Mouse (Mus musculus) intestine, embryonic 16.5 days (tissue): Measurements from ENCODE around the gene Fam187a. TPM values are rescaled to one million over a fixed set of nuclear protein-coding genes. Genes with fewer than 3 reads are reported as not detected.

Experiments used
- ATAC-seq: fragments of 200-750 bp; cut with Nextera tagmentation; 2 replicates; pipeline ENCODE4 v1.8.0; 2017; ENCODE audit warnings: moderate TSS enrichment, moderate library complexity
- H3K27ac ChIP-seq: fragments of 300-500 bp; sonication (generic); 2 replicates; pipeline ENCODE4 v1.5.1; 2014; ENCODE audit warnings: mild to moderate bottlenecking, low read length
- H3K27me3 ChIP-seq: fragments of 300-500 bp; sonication (generic); replicated peaks from 2 replicates; pipeline ENCODE4 v1.6.1; 2014; ENCODE audit warnings: low read length, control low read depth, mixed read lengths; ENCODE audit not compliant: control insufficient read depth, insufficient read depth
- H3K36me3 ChIP-seq: fragments of 300-500 bp; sonication (generic); 2 replicates; pipeline ENCODE4 v1.6.1; 2014; ENCODE audit warnings: low read length, control low read depth; ENCODE audit not compliant: control insufficient read depth, insufficient read depth
- H3K4me1 ChIP-seq: fragments of 300-500 bp; sonication (generic); 2 replicates; pipeline ENCODE4 v1.6.1; 2014; ENCODE audit warnings: low read length, control low read depth, mixed read lengths; ENCODE audit not compliant: control insufficient read depth, insufficient read depth
- H3K4me2 ChIP-seq: fragments of 300-500 bp; sonication (generic); 2 replicates; pipeline ENCODE4 v1.6.1; 2014; ENCODE audit warnings: low read depth, low read length, control low read depth
- H3K4me3 ChIP-seq: fragments of 300-500 bp; sonication (generic); 2 replicates; pipeline ENCODE4 v1.5.1; 2014; ENCODE audit warnings: mild to moderate bottlenecking, low read length
- H3K9ac ChIP-seq: fragments of 300-500 bp; sonication (generic); 2 replicates; pipeline ENCODE4 v1.6.1; 2014; ENCODE audit warnings: low read depth, low read length
- H3K9me3 ChIP-seq: fragments of 300-500 bp; sonication (generic); 2 replicates; pipeline ENCODE4 v1.6.1; 2016; ENCODE audit warnings: low read length, control low read depth; ENCODE audit not compliant: control insufficient read depth
- WGBS: fragments of 180-500 bp; shearing (Covaris S2); extraction: QIAGEN DNeasy Blood & Tissue Kit; methylation state at CpG from one replicate; pipeline ENCODE4 v1.1.7; 2014; 5-methylcytosine and 5-hydroxymethylcytosine counted together
- polyA plus RNA-seq: library from polyadenylated mRNA; unstranded; fragments of >200 nt; fragmentation: Nextera tagmentation; extraction: Ambion mirVana; gene quantifications from 2 replicates; pipeline ENCODE4 v1.2.1, GENCODE M21; 2015

Gene Fam187a
- not detected in 2 replicates for polyA plus RNA-seq

DNA sequence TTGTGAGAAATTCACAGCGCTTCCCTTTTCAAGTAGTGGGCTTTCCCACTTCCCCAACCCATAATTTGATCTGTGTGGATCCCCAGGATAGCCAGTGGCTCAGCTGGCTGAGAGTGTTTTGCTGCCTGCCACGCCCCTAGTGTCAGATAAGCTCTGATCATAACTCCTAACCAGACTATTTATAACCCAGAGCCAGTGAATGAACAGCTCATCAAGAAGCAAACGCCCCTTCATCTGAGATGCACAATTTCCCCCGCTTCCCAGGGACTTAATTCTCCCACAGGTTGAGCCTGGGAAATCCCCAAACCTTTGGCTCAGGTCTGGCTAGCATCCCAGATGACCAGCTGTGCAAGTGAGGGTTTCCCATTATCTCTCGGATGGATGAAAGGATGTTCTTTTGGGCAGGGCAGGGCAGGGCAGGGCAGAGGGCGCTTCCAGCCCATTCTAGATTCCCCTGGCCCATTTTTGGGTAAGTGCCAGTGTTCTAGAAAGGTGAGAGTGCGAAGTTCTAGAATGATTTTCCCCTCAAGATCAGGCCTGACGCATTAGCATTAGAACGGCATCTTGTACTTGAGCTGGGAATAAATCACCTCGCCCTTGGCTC, at the start of gene Fam187a:
TSS of gene Fam187a (plus strand) at position 554 of the 604 bp plus-strand sequence.
- ATAC-seq: no peak
- no peaks in the 10 kb centered on the region for H3K9me3 ChIP-seq
- no peaks in the 10 kb centered on the region for H3K36me3 ChIP-seq
- 55% methylated on average over 10 of the region's 10 CpGs for WGBS
- H3K4me3 ChIP-seq: no peak within 1 kb of the TSS
- no peak within 1 kb of the TSS for H3K4me2 ChIP-seq
- no peaks in the 10 kb centered on the region; the same call in none of the 2 replicates for H3K27me3 ChIP-seq
- peaks cover 11% of the 10 kb centered on the region for H3K4me1 ChIP-seq
- H3K9ac ChIP-seq: 0 out of 2 replicates have a peak within 1 kb of the TSS, but pooled peaks have one; percentile 7
- no peak within 1 kb of the TSS for H3K27ac ChIP-seq

DNA sequence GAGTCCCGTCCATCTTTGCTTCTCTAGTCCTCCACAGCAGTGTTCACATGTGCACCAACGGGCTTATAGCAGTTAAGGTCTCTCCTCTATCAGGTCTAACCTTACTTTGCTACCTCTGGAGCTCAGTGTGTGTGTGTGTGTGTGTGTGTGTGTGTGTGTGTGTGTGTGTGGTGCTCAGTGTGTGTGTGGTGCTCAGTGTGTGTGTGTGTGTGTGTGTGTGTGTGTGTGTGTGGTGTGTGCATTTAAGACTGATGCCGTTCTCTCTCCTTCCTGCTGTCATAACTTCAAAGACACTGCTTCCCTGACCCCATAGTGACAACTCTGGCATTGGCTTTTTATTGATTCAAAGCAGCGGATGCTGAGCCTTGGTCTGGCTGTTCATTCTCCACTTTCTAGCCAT, 49.4 kb upstream of the Fam187a start, which contains the start of gene Higd1b:
TSS of gene Higd1b (plus strand) at position 301 of the 400 bp plus-strand sequence.
- no peak within 1 kb of the TSS for H3K4me3 ChIP-seq
- no peaks in the 10 kb centered on the region for H3K9me3 ChIP-seq
- no peak within 1 kb of the TSS for H3K27ac ChIP-seq
- WGBS: 77% methylated on average over 4 of the region's 4 CpGs
- H3K36me3 ChIP-seq: 0 out of 2 replicates have a peak, but pooled peaks cover 11% of the 10 kb centered on the region
- H3K27me3 ChIP-seq: no peaks in the 10 kb centered on the region
- no peak for ATAC-seq
- H3K9ac ChIP-seq: no peak within 1 kb of the TSS
- no peaks in the 10 kb centered on the region for H3K4me1 ChIP-seq
- no peak within 1 kb of the TSS for H3K4me2 ChIP-seq

DNA sequence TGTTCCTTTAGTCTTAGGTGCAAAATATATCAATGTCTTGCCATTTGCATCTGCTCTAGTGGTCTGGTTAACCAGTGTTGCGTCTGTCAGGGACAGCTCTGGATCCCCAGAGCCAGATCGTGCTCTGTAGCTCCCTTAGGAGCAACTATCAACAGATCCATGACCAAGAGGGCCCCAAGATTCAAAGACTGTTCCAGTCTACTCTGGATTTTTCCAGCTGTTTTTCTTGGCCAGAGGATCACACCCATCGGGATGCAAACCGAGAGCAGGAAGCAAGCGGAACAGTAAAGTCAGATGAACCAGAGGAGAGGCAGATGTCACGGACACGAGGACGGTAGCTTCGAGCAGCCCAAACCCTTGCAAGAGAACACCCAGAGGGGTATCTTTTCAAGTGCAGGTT, 48.8 kb upstream of the Fam187a start:
- H3K4me2 ChIP-seq: no peak overlapping the region
- H3K36me3 ChIP-seq: 0 out of 2 replicates have a peak, but pooled peaks cover 11% of the 10 kb centered on the region
- no peaks in the 10 kb centered on the region for H3K27me3 ChIP-seq
- H3K9me3 ChIP-seq: no peaks in the 10 kb centered on the region
- H3K4me3 ChIP-seq: no peak overlapping the region
- no peak overlapping the region for H3K9ac ChIP-seq
- ATAC-seq: no peak
- WGBS: 82% methylated on average over 9 of the region's 9 CpGs
- H3K27ac ChIP-seq: no peak overlapping the region
- H3K4me1 ChIP-seq: no peaks in the 10 kb centered on the region

DNA sequence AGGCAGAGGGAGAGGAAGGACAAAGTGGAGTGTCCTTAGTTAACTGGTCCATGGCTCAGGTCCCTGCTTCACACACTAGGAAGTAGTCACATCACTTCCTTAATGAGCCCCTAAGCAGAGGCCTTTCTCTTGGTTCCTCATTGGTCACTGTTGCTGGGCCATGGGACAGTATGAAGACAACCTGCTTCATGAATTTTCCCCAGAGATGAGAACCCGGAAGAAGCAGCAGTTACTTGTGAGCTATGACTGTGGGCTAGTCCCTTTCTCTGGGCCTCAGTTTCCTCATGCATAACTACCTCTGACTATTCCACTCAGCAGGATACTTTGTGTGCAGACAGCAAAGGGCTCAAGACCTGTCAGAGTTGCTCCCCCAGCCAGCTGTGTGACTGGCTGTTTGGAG, 47.6 kb upstream of the Fam187a start:
- no peak overlapping the region for H3K27ac ChIP-seq
- no peak overlapping the region for H3K9ac ChIP-seq
- 97% methylated on average over 1 of the region's 1 CpGs for WGBS
- H3K27me3 ChIP-seq: no peaks in the 10 kb centered on the region
- no peak for ATAC-seq
- no peak overlapping the region for H3K4me2 ChIP-seq
- H3K9me3 ChIP-seq: no peaks in the 10 kb centered on the region
- H3K36me3 ChIP-seq: 0 out of 2 replicates have a peak, but pooled peaks cover 12% of the 10 kb centered on the region
- H3K4me1 ChIP-seq: no peaks in the 10 kb centered on the region
- no peak overlapping the region for H3K4me3 ChIP-seq

DNA sequence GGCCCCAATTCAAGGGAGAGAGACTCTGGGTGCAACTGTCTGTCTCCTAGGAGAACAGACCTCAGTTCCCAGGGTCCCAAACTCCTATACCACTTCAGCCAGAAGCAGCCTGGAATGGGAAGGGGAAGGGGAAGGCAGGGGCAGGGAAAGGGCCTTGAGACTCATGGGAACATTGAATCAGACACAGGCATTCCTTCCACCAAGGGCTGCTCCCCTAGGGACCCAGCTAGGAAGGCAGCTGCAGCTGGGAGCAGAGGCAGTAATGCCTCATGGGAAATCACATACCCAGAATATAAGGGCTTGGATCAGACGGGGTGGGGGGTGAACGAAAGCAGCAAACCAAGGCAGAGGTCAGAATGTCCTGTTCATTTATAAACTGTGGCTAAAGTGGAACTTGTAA, 46.8 kb upstream of the Fam187a start:
- Histone ChIP-seq H3K4me2 (no peak overlapping the region), H3K4me1 (no peaks in the 10 kb centered on the region), H3K27ac (no peak overlapping the region), H3K9ac (no peak overlapping the region), H3K27me3 (no peaks in the 10 kb centered on the region), H3K4me3 (no peak overlapping the region), H3K36me3 (peaks cover 17% of the 10 kb centered on the region; the same call in 1 of the 2 replicates), H3K9me3 (no peaks in the 10 kb centered on the region)
- 82% methylated on average over 2 of the region's 2 CpGs for WGBS
- no peak for ATAC-seq

DNA sequence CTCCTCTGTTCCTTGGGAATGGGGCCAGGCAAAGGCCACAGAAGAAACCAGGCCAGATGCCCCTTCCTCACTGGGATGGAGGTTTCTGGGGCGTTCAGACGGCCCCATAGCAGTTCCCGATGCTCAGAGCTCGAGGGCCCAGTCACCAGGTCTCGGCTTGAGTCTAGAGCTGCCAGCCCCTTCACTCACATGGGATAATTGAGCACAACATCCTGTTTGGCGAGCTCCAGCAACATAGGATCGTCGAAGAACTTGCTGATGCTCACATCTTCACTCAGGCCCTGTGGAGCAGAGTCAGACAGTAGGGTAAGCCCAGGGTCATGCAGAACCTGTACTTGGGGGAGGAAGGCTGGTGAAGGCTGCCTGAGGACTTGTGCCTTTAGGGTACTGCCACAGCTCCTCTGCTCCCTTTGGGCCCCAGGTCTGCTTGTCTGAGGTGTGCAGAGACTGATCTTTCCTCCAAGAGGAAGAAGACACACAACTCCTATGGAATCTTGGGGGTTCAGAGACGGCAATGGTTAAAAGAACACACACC, 46.3 kb upstream of the Fam187a start:
- no peaks in the 10 kb centered on the region for H3K27me3 ChIP-seq

DNA sequence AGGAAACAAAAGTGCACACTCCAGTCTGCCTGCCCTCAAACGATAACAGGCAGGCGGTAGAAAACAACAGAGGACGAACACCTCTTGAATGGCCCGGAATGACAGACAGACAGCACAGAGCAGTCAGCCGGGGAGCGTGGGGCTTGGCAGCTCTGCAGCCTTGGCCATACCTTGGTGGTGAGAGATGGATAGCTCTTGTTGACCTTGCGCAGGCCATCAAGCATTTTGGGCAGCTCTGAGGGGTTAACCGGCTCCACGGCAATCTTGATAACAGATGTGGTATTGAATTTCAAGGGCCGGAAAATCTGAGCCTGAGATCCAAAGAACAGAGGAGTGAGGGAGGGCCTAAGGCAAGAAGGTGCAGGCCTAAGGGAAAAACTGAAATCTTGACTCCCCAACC, 39.0 kb upstream of the Fam187a start:
- no peak for ATAC-seq
- Histone ChIP-seq H3K4me3 (no peak overlapping the region), H3K36me3 (peaks cover 31% of the 10 kb centered on the region), H3K4me2 (no peak overlapping the region), H3K27me3 (no peaks in the 10 kb centered on the region), H3K9ac (no peak overlapping the region), H3K27ac (no peak overlapping the region), H3K4me1 (no peaks in the 10 kb centered on the region), H3K9me3 (no peaks in the 10 kb centered on the region)
- 85% methylated on average over 10 of the region's 10 CpGs for WGBS

More for the DNA sequence above, 46.3 kb upstream of the Fam187a start:
- Histone ChIP-seq H3K9ac (no peak overlapping the region), H3K4me2 (no peak overlapping the region), H3K27ac (no peak overlapping the region), H3K9me3 (no peaks in the 10 kb centered on the region), H3K4me3 (no peak overlapping the region), H3K36me3 (peaks cover 17% of the 10 kb centered on the region; the same call in 1 of the 2 replicates), H3K4me1 (no peaks in the 10 kb centered on the region)
- ATAC-seq: no peak
- 84% methylated on average over 9 of the region's 9 CpGs for WGBS

DNA sequence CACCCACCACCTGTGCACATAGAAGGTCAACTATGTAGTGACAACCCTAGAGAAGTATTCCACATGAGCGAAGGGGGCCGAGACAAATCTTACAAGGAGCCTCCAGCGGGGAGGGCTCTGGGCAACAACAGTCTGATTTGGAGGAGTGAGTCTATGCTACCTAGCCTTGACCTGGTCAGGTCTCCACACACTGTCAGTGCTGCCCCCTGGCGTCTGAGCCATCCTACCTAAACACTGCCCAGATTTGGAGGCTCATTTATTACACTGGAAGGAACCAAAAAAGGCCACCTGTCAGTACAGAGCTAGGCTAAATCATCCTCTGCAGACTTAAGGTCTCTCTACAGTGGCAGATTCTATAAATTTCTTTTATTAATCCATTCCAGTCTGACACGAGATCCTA, 33.1 kb upstream of the Fam187a start:
- Histone ChIP-seq H3K36me3 (peaks cover 25% of the 10 kb centered on the region), H3K9ac (no peak overlapping the region), H3K27me3 (no peaks in the 10 kb centered on the region), H3K27ac (no peak overlapping the region), H3K4me1 (no peaks in the 10 kb centered on the region), H3K4me2 (no peak overlapping the region), H3K9me3 (no peaks in the 10 kb centered on the region), H3K4me3 (no peak overlapping the region)
- WGBS: 66% methylated on average over 5 of the region's 5 CpGs
- ATAC-seq: no peak

DNA sequence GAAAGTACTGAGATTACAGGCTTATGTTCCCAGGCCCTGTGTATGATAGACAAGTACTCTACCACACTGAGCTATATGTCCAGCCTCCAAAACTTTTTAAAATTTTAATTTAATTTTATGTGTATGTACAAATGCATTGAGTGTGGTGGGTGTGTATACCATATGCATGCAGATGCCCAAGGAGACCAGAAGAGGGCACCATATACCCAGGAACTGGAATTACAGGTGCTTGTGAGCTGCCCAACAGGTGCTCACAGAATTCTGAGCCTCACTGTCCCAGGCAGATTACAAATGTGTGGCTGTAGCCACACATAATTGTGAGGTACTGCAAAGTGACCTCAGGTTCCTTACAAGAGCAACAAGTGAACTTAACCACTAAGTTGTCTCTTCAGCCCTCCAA, 31.2 kb upstream of the Fam187a start:
- no peak overlapping the region for H3K27ac ChIP-seq
- ATAC-seq: no peak
- H3K4me1 ChIP-seq: no peaks in the 10 kb centered on the region
- H3K9ac ChIP-seq: no peak overlapping the region
- H3K4me3 ChIP-seq: no peak overlapping the region
- H3K27me3 ChIP-seq: no peaks in the 10 kb centered on the region
- H3K36me3 ChIP-seq: peaks cover 20% of the 10 kb centered on the region
- H3K4me2 ChIP-seq: no peak overlapping the region
- no peaks in the 10 kb centered on the region for H3K9me3 ChIP-seq
